Mouse (Mus musculus) kidney, adult 2 months (tissue): Measurements from ENCODE around the gene Rcan2.

Experiments used
- CTCF ChIP-seq: fragments of 200-500 bp; conservative IDR thresholded peaks from 2 replicates; pipeline ENCODE4 v1.5.1; 2011; ENCODE audit warnings: low read depth, mild to moderate bottlenecking, control low read depth, low read length, moderate library complexity, mixed read lengths; ENCODE audit not compliant: insufficient read depth, insufficient read length
- POLR2A ChIP-seq: fragments of 200-500 bp; IDR thresholded peaks from one replicate; pipeline ENCODE4 v1.6.1; 2011; ENCODE audit warnings: low read depth, low read length, control low read depth

GRCm38 (mm10) chr17:43827261-43827660 lies 26.1 kb downstream of the Rcan2 start:
- TF ChIP-seq CTCF (no peak), POLR2A (no peak)
